In genomic region chr5:92252797-92253343, GRCm38 (mm10) we compare ENCODE assay signal across 9 mouse cellular contexts. TPM values are rescaled to one million over a fixed set of nuclear protein-coding genes. Genes with fewer than 3 reads are reported as not detected.
DNase-seq lines count a peak whose midpoint lies in the region; ATAC-seq and TF ChIP-seq lines count a peak whose summit lies in the region.
"Had no signal": no experiment of that assay in that cellular context is flagged by ENCODE, and none has a peak within 500 bp of the region (broad histone marks: within the 10 kb centered on the region; RNA-seq: fewer than 3 reads in every experiment).

No protein-coding gene starts in this region.

- H3K9me3 ChIP-seq in liver, postnatal 0 days (ENCODE audit: low read length), result peaks cover 2% of the 10 kb centered on the region; the same call in 1 of the 2 replicates
- H3K9me3 ChIP-seq in liver, embryonic 12.5 days (replicated peaks), result no peaks in the 10 kb centered on the region
- H3K9me3 ChIP-seq in embryonic facial prominence, embryonic 15.5 days (replicated peaks), result 0 out of 2 replicates have a peak, but pooled peaks cover 4% of the 10 kb centered on the region
- H3K9me3 ChIP-seq in hindbrain, postnatal 0 days (ENCODE audit: low read length), result 0 out of 2 replicates have a peak, but pooled peaks cover 5% of the 10 kb centered on the region
- H3K9me3 ChIP-seq: limb, embryonic 13.5 days had no signal

- H3K9ac ChIP-seq in liver, postnatal 0 days (replicated peaks), result no peak overlapping the region
- no peak overlapping the region for H3K9ac ChIP-seq in liver, embryonic 12.5 days
- H3K9ac ChIP-seq in embryonic facial prominence, embryonic 15.5 days, result no peak overlapping the region
- H3K9ac ChIP-seq in hindbrain, postnatal 0 days (replicated peaks; ENCODE audit: low read length), result no peak overlapping the region
- H3K9ac ChIP-seq: limb, embryonic 13.5 days had no signal

- H3K36me3 ChIP-seq in liver, postnatal 0 days (replicated peaks; ENCODE audit: insufficient read depth, low read length), result no peaks in the 10 kb centered on the region
- H3K36me3 ChIP-seq in liver, embryonic 12.5 days, result no peaks in the 10 kb centered on the region
- H3K36me3 ChIP-seq in embryonic facial prominence, embryonic 15.5 days, result no peaks in the 10 kb centered on the region
- H3K36me3 ChIP-seq in hindbrain, postnatal 0 days (ENCODE audit: insufficient read depth, low read length), result no peaks in the 10 kb centered on the region
- H3K36me3 ChIP-seq: limb, embryonic 13.5 days had no signal

- no peak for DNase-seq in liver, postnatal 0 days
- peak; percentile 72 for DNase-seq in hindbrain, postnatal 0 days (ENCODE audit: low spot score)
- peak; percentile 47 for DNase-seq in right cerebral cortex, postnatal 14 days
- DNase-seq in adrenal gland, adult (ENCODE audit: inconsistent age in 2 of 2, low spot score in 1 of 2), result no peak
- DNase-seq in gastrocnemius, adult 18-20 months (ENCODE audit: low spot score), result no peak

- peak; percentile 39 for TF ChIP-seq CTCF in liver, postnatal 0 days (IDR thresholded peaks at IDR 0.05; ENCODE audit: low read depth)
- peak; percentile 85 for TF ChIP-seq CTCF in hindbrain, postnatal 0 days (IDR thresholded peaks at IDR 0.05; ENCODE audit: low read depth)

- no peak for TF ChIP-seq EP300 in liver, postnatal 0 days (IDR thresholded peaks at IDR 0.05; ENCODE audit: low read depth)

- H3K4me1 ChIP-seq in liver, postnatal 0 days (ENCODE audit: insufficient read depth), result no peaks in the 10 kb centered on the region
- H3K4me1 ChIP-seq in liver, embryonic 12.5 days, result no peaks in the 10 kb centered on the region
- no peaks in the 10 kb centered on the region for H3K4me1 ChIP-seq in embryonic facial prominence, embryonic 15.5 days
- no peaks in the 10 kb centered on the region for H3K4me1 ChIP-seq in hindbrain, postnatal 0 days (ENCODE audit: insufficient read depth, low read length)

- no peak for ATAC-seq in liver, postnatal 0 days
- no peak for ATAC-seq in liver, embryonic 12.5 days
- no peak for ATAC-seq in embryonic facial prominence, embryonic 15.5 days (ENCODE audit: insufficient number of reproducible peaks, low FRiP score, low TSS enrichment, low read depth)
- peak; percentile 89 for ATAC-seq in hindbrain, postnatal 0 days
- ATAC-seq in monocyte, adult 5-6 weeks (replicated peaks; ENCODE audit: insufficient number of reproducible peaks, low FRiP score, low TSS enrichment, poor library complexity, severe bottlenecking), result no peak

- no peak overlapping the region for H3K4me3 ChIP-seq in liver, postnatal 0 days (ENCODE audit: low read depth, low read length)
- no peak overlapping the region for H3K4me3 ChIP-seq in liver, embryonic 12.5 days
- no peak overlapping the region for H3K4me3 ChIP-seq in embryonic facial prominence, embryonic 15.5 days (replicated peaks)
- no peak overlapping the region for H3K4me3 ChIP-seq in hindbrain, postnatal 0 days (ENCODE audit: low read length)
- H3K4me3 ChIP-seq: limb, embryonic 13.5 days had no signal

- H3K27me3 ChIP-seq in liver, postnatal 0 days (ENCODE audit: insufficient read depth, low read length), result peaks cover 12% of the 10 kb centered on the region
- peaks cover 73% of the 10 kb centered on the region for H3K27me3 ChIP-seq in liver, embryonic 12.5 days (replicated peaks)
- H3K27me3 ChIP-seq in embryonic facial prominence, embryonic 15.5 days, result no peaks in the 10 kb centered on the region
- H3K27me3 ChIP-seq in hindbrain, postnatal 0 days (ENCODE audit: insufficient read depth, low read length), result no peaks in the 10 kb centered on the region
- H3K27me3 ChIP-seq: limb, embryonic 13.5 days had no signal

- no peak overlapping the region for H3K27ac ChIP-seq in liver, postnatal 0 days (ENCODE audit: low read depth)
- no peak overlapping the region for H3K27ac ChIP-seq in liver, embryonic 12.5 days
- no peak overlapping the region for H3K27ac ChIP-seq in embryonic facial prominence, embryonic 15.5 days (replicated peaks)
- H3K27ac ChIP-seq in hindbrain, postnatal 0 days, result peak overlapping the region; percentile 17; the same call in 1 of the 2 replicates
- H3K27ac ChIP-seq: limb, embryonic 13.5 days had no signal

- WGBS in liver, postnatal 0 days (ENCODE audit: insufficient replicate concordance), result 23% methylated on average over 18 of the region's 18 CpGs
- WGBS in liver, embryonic 12.5 days (ENCODE audit: insufficient replicate concordance), result 22% methylated on average over 18 of the region's 18 CpGs
- WGBS in embryonic facial prominence, embryonic 15.5 days, result 17% methylated on average over 18 of the region's 18 CpGs
- 16% methylated on average over 18 of the region's 18 CpGs for WGBS in hindbrain, postnatal 0 days

- no peak overlapping the region for H3K4me2 ChIP-seq in liver, postnatal 0 days (ENCODE audit: low read depth, low read length)
- H3K4me2 ChIP-seq in liver, embryonic 12.5 days, result no peak overlapping the region
- 0 out of 2 replicates have a peak overlapping the region, but pooled peaks have one; percentile 11 for H3K4me2 ChIP-seq in embryonic facial prominence, embryonic 15.5 days (replicated peaks)
- peak overlapping the region; percentile 49 for H3K4me2 ChIP-seq in hindbrain, postnatal 0 days (ENCODE audit: low read depth, low read length)
- H3K4me2 ChIP-seq: limb, embryonic 13.5 days had no signal

RNA-seq across cellular contexts. Expression of gene Ppef2, which starts 3.2 kb away (rescaled TPM):
- 0.15 TPM in 1 of 2 replicates, not detected in the other for polyA plus RNA-seq in liver, postnatal 0 days (2015; fragmentation: Nextera tagmentation; extraction: Ambion mirVana)
- polyA plus RNA-seq in liver, embryonic 12.5 days (2016; fragmentation: Nextera tagmentation; extraction: Ambion mirVana), result not detected in 2 replicates
- polyA plus RNA-seq in embryonic facial prominence, embryonic 15.5 days (2015; fragmentation: Nextera tagmentation; extraction: Ambion mirVana), result 0.07 and 0.14 TPM in 2 replicates
- total RNA-seq in hindbrain, postnatal 0 days (2014; rRNA removed), result 1.5 and 3.5 TPM in 2 replicates
- 0.35 and 0.43 TPM in 2 replicates for polyA plus RNA-seq in hindbrain, postnatal 0 days (2015; fragmentation: Nextera tagmentation; extraction: Ambion mirVana)
- not detected for total RNA-seq in gastrocnemius, adult 18-20 months (2021)
- total RNA-seq in monocyte, adult 5-6 weeks (2017), result 3.7 TPM in 1 of 3 replicates, not detected in the others

RNA-seq across cellular contexts. Expression of gene Naaa, which starts 25.1 kb away (rescaled TPM):
- polyA plus RNA-seq in liver, postnatal 0 days (2015; fragmentation: Nextera tagmentation; extraction: Ambion mirVana), result 6.1 and 7.5 TPM in 2 replicates
- 3.0 TPM in 2 replicates for polyA plus RNA-seq in liver, embryonic 12.5 days (2016; fragmentation: Nextera tagmentation; extraction: Ambion mirVana)
- polyA plus RNA-seq in embryonic facial prominence, embryonic 15.5 days (2015; fragmentation: Nextera tagmentation; extraction: Ambion mirVana), result 13.3 and 13.9 TPM in 2 replicates
- 28.9 and 44.9 TPM in 2 replicates for total RNA-seq in hindbrain, postnatal 0 days (2014; rRNA removed)
- polyA plus RNA-seq in hindbrain, postnatal 0 days (2015; fragmentation: Nextera tagmentation; extraction: Ambion mirVana), result 29.1 TPM in 2 replicates
- 1 to 10 TPM; 6.1 to 7.0 TPM for total RNA-seq in gastrocnemius, adult 18-20 months (2021)
- 46.8 to 114 TPM (median 77.3 TPM) in 3 replicates for total RNA-seq in monocyte, adult 5-6 weeks (2017)

RNA-seq across cellular contexts. Expression of gene U90926, which starts 37.7 kb away (rescaled TPM):
- polyA plus RNA-seq in liver, postnatal 0 days (2015; fragmentation: Nextera tagmentation; extraction: Ambion mirVana), result not detected in 2 replicates
- not detected in 2 replicates for polyA plus RNA-seq in liver, embryonic 12.5 days (2016; fragmentation: Nextera tagmentation; extraction: Ambion mirVana)
- not detected in 2 replicates for polyA plus RNA-seq in embryonic facial prominence, embryonic 15.5 days (2015; fragmentation: Nextera tagmentation; extraction: Ambion mirVana)
- total RNA-seq in hindbrain, postnatal 0 days (2014; rRNA removed), result not detected in 2 replicates
- not detected in 2 replicates for polyA plus RNA-seq in hindbrain, postnatal 0 days (2015; fragmentation: Nextera tagmentation; extraction: Ambion mirVana)
- total RNA-seq in gastrocnemius, adult 18-20 months (2021), result not detected
- total RNA-seq in monocyte, adult 5-6 weeks (2017), result 6.3 TPM in 1 of 3 replicates, not detected in the others

RNA-seq across cellular contexts. Expression of gene Sdad1, which starts 57.4 kb away (rescaled TPM):
- 13.1 and 13.4 TPM in 2 replicates for polyA plus RNA-seq in liver, postnatal 0 days (2015; fragmentation: Nextera tagmentation; extraction: Ambion mirVana)
- 35.1 and 36.3 TPM in 2 replicates for polyA plus RNA-seq in liver, embryonic 12.5 days (2016; fragmentation: Nextera tagmentation; extraction: Ambion mirVana)
- 36.2 and 37.4 TPM in 2 replicates for polyA plus RNA-seq in embryonic facial prominence, embryonic 15.5 days (2015; fragmentation: Nextera tagmentation; extraction: Ambion mirVana)
- 27.3 and 28.3 TPM in 2 replicates for total RNA-seq in hindbrain, postnatal 0 days (2014; rRNA removed)
- polyA plus RNA-seq in hindbrain, postnatal 0 days (2015; fragmentation: Nextera tagmentation; extraction: Ambion mirVana), result 30.6 and 30.7 TPM in 2 replicates
- 10 to 100 TPM; 15.8 to 17.4 TPM for total RNA-seq in gastrocnemius, adult 18-20 months (2021)
- total RNA-seq in monocyte, adult 5-6 weeks (2017), result 24.6 to 35.1 TPM (median 31.5 TPM) in 3 replicates

Comparison
In these comparisons a context has a peak if more than half of its experiments do, and no peak if none do; other contexts are left out.
1. DNase-seq: peak in hindbrain, postnatal 0 days (single experiment) and right cerebral cortex, postnatal 14 days (single experiment); none in liver, postnatal 0 days (single experiment), adrenal gland, adult (0 of 2) and gastrocnemius, adult 18-20 months (single experiment).
2. H3K4me2 ChIP-seq: peak in embryonic facial prominence, embryonic 15.5 days (single experiment) and hindbrain, postnatal 0 days (single experiment); none in liver, postnatal 0 days (single experiment) and liver, embryonic 12.5 days (single experiment).